Mouse (Mus musculus) liver, postnatal 0 days (tissue): ENCODE results near the gene Scube2.

ENCODE experiments used
- CTCF ChIP-seq: sonication (generic); IDR thresholded peaks from 2 replicates; pipeline ENCODE4 v1.5.1; 2016; ENCODE audit warnings: antibody characterized with exemption, low read depth
- EP300 ChIP-seq: IDR thresholded peaks from 2 replicates; pipeline ENCODE4 v1.6.1; 2016; ENCODE audit warnings: antibody characterized with exemption, low read depth, mild to moderate bottlenecking

GRCm38 (mm10) chr7:109826911-109827310 is 38.6 kb downstream of the Scube2 start:
- TF ChIP-seq CTCF (no peak), EP300 (no peak)
